Mouse (Mus musculus): ENCODE measurements around the gene Gm20662.

The Gm20662 gene

GRCm38 (mm10) chr9:108052885-108053664 is 56.9 kb downstream of the Gm20662 start, which contains the start of gene Amigo3:
TSS of gene Amigo3 (plus strand) at chr9:108053159.
- peak; percentile 97 for DNase-seq (ENCODE audit: low spot score in 2 of 2)

- DNase-seq (ENCODE audit: low spot score in 2 of 2) = no peak
Observed at GRCm38 (mm10) chr9:108053665-108054225, 57.6 kb downstream of the Gm20662 start.

- DNase-seq (ENCODE audit: low spot score in 2 of 2) = no peak
Observed at GRCm38 (mm10) chr9:108054331-108055040, 58.3 kb downstream of the Gm20662 start.

DNA sequence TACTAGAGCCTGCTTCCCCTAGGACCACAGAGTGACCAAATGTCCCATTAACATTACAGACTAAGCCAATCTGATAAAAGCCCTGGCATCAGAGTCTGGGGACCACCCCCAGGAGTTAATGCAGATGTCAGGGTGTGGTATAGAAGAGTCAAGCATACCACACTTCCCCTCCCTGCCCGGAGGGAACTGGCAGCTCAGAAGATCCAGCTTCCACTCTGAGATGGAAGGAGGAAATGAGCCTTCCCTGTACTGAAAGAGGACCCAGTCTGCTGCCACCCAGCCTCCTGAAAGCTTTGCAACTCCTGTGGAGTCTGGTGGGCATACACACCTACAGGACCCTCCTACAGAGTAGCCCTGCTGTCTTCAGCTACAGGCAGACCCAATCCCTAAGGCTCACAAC is 58.9 kb downstream of the Gm20662 start:
- DNase-seq (ENCODE audit: low spot score in 2 of 2) = no peak

DNA sequence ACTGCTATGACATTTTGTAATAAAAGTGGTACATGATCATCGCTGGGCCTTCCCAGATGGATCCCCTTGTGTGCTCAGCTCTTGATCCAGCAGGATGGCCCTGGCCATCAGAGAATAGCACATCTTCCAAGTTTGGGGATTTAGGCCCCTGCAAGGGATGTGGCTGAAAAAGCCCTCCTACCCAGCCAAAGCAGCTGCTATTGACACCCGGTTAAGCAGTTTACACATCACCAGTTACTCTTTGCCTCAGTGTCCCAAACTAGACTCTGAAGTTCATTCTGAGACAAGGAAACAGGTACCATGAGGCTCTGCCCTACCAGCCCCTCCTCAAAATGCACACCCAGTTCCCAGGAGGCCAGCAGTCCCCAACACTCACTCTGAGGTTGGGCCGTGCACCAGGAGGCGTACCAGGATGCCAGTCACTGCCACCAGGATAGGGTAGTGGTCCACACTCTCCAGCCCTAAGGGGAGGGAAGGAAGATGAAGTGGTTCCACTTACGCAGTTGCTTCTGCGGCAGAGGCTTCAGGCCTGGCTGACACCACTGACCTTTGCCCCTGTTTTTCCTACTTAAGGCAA is 59.6 kb downstream of the Gm20662 start:
- no peak for DNase-seq (ENCODE audit: low spot score in 2 of 2)

DNA sequence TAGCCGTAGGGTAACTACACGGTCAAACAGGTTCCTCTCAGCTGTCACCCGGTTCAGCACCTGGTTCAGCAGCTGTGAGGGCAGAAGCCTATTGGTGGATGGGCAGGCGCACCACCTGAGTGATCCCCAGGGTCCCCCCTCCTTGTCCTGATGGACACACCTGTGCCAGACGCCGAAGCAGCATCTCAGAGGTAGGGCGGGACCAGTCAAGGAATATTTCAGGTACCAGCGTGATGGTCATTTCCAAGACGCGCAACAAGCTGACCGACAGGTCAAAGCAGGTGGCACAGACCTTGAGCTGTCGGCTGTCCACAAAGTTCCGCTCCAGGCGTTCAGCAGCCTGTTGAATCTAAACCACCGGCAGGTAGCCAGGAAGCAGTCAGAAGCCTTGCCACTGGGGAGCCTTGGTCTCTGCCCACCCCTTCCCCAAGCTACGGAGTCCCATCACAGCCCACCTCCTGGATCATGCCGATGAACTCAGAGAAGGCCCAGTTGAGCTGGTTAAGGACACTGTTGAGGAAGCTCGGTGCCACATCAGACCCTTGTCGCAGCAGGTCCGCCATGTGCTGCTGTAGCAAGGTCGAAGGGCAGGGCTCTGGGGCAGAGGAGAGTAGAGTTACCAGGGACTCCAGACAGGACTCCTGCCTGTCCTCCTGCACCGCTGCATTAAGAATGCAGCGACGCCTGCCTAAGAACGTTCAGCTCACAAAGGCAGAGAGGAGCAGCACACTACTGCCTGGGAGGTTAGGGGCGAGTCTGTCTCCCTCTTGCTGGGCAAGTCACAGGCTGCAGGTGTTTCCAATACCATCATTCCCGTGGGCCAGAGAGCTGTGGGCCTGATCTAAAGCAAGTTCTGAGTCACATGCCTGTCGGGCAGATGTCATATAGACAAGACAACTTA is 60.5 kb downstream of the Gm20662 start:
- peak in 1 of 2 experiments; percentile 36 for DNase-seq (ENCODE audit: low spot score in 2 of 2)

GRCm38 (mm10) chr9:108057262-108057562 is 61.1 kb downstream of the Gm20662 start:
- no peak for DNase-seq (ENCODE audit: low spot score in 2 of 2)

DNA sequence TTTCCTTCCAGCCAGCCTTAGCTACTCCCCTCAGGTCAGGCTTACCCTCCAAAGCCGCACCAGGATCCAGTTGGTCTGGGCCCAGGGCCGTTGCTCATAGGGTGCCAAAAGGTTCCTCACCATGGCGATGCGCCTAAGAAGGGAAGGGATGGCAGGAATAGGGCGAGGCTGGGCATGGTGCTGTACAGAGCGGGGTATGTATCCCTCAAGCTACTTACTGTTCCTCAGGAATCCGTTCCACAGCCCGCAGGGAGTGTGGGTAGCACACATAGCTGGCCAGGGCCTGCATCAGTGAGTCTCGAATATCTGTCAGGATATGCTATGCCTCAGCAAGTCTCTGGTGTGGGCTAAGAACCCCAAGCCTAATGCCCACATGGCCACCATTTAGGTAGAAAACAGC is 62.1 kb downstream of the Gm20662 start:
- no peak for DNase-seq (ENCODE audit: low spot score in 2 of 2)

GRCm38 (mm10) chr9:108062142-108062541 is 66.0 kb downstream of the Gm20662 start:
- no peak for DNase-seq (ENCODE audit: low spot score in 2 of 2)

- DNase-seq (ENCODE audit: low spot score in 2 of 2) = no peak
Observed at GRCm38 (mm10) chr9:108063361-108063760, 67.2 kb downstream of the Gm20662 start.

GRCm38 (mm10) chr9:108065491-108066011 is 69.4 kb downstream of the Gm20662 start:
- peak; percentile 75 to 78 for DNase-seq (ENCODE audit: low spot score in 2 of 2)

- no peak for DNase-seq (ENCODE audit: low spot score in 2 of 2)
Observed at GRCm38 (mm10) chr9:108067199-108067598, 71.0 kb downstream of the Gm20662 start.

DNA sequence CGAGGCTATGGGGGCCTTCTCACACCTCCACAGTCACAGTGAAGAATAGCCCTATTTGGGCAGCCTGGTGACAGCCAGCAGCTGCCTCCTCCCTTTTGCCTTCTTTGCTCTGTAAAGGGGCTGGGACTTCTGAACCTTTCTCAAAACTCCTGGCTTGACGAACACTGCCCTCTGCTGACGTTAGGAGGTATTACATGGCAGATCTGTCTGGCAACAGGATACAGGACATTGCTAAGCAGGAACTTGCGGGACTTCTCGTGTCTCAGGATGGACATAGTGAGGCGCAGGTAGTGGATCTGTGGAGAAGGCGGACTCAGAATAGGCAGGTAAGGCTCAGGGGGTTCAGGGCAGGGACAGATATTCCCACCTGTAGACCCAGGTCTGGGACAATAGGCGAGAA is 71.8 kb downstream of the Gm20662 start:
- peak; percentile 79 to 88 for DNase-seq (ENCODE audit: low spot score in 2 of 2)

GRCm38 (mm10) chr9:108069007-108069406 is 72.9 kb downstream of the Gm20662 start:
- no peak for DNase-seq (ENCODE audit: low spot score in 2 of 2)

GRCm38 (mm10) chr9:108069529-108069928 is 73.4 kb downstream of the Gm20662 start:
- no peak for DNase-seq (ENCODE audit: low spot score in 2 of 2)

- no peak for DNase-seq (ENCODE audit: low spot score in 2 of 2)
Observed at GRCm38 (mm10) chr9:108071801-108072200, 75.7 kb downstream of the Gm20662 start.

GRCm38 (mm10) chr9:108072481-108072924 is 76.4 kb downstream of the Gm20662 start:
- no peak for DNase-seq (ENCODE audit: low spot score in 2 of 2)

GRCm38 (mm10) chr9:108073141-108073930 is 77.2 kb downstream of the Gm20662 start:
- DNase-seq (ENCODE audit: low spot score in 2 of 2) = no peak

GRCm38 (mm10) chr9:108080168-108080567 is 84.0 kb downstream of the Gm20662 start, which contains the start of gene Mst1:
TSS of gene Mst1 (plus strand) at chr9:108080436.
- DNase-seq (ENCODE audit: low spot score in 2 of 2) = no peak

DNA sequence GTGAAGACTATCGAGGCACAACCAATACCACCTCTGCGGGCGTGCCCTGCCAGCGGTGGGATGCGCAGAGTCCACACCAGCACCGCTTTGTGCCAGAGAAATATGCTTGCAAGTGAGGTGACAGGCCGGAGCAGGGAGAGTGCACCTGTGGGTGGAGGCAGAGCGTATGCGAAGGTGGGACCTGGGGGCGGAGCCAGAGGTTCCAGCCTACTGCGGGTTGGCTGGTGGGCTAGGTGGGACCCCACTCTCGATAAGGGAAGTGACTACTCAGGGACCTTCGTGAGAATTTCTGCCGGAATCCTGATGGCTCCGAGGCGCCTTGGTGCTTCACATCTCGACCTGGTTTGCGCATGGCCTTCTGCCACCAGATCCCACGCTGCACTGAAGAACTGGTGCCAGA is 86.4 kb downstream of the Gm20662 start:
- no peak for DNase-seq (ENCODE audit: low spot score in 2 of 2)
